Mouse (Mus musculus) G1E (cell line): Measurements from ENCODE around the gene Pou2f2.

ENCODE experiments used
- CTCF ChIP-seq: IDR thresholded peaks from 2 replicates; pipeline ENCODE4 v1.5.1; 2012; ENCODE audit warnings: low read depth, low read length, inconsistent platforms, mixed read lengths
- GATA1 ChIP-seq: IDR thresholded peaks from 2 replicates; pipeline ENCODE4 v1.6.1; 2012; ENCODE audit warnings: borderline replicate concordance, low read length, inconsistent platforms, mixed read lengths

GRCm38 (mm10) chr7:25179606-25180161 is at the start of gene Pou2f2:
- TF ChIP-seq CTCF (no peak), GATA1 (no peak)
